Mouse (Mus musculus) cerebellum, adult (tissue): ENCODE measurements around the gene Tapbpl.
"Not testable (repeated sequence)": the region's sequence is repeated elsewhere in the genome, so short reads cannot be mapped to it uniquely, and the experiment has no call there.

Experiments
- ATAC-seq: cut with Nextera tagmentation; 2 replicates; pipeline ENCODE4 v1.9.2; 2017; ENCODE audit warnings: mild to moderate bottlenecking, moderate library complexity, mixed read lengths; ENCODE audit not compliant: insufficient number of reproducible peaks, low FRiP score, low TSS enrichment

Gene Tapbpl

GRCm38 (mm10) chr6:125231117-125232044 lies at the start of gene Tapbpl:
Gene Tapbpl (minus strand): TSS chr6:125231860.
- ATAC-seq = peak; percentile 65

- ATAC-seq = no peak
These were observed 48.1 kb upstream of the Tapbpl start for GRCm38 (mm10) chr6:125279729-125280128.

GRCm38 (mm10) chr6:125274841-125275563 lies 43.3 kb upstream of the Tapbpl start:
- ATAC-seq = no peak

- no peak for ATAC-seq
These were observed 40.6 kb upstream of the Tapbpl start for GRCm38 (mm10) chr6:125272228-125272785.

- ATAC-seq = peak; percentile 97
These were observed 40.0 kb upstream of the Tapbpl start for GRCm38 (mm10) chr6:125271455-125272227.

- ATAC-seq = no peak
These were observed 37.1 kb upstream of the Tapbpl start for GRCm38 (mm10) chr6:125268799-125269198.

GRCm38 (mm10) chr6:125267469-125267868 lies 35.8 kb upstream of the Tapbpl start:
- ATAC-seq = no peak

GRCm38 (mm10) chr6:125266600-125266999 lies 34.9 kb upstream of the Tapbpl start:
- not testable (repeated sequence) for ATAC-seq

- ATAC-seq = no peak
These were observed 34.4 kb upstream of the Tapbpl start for GRCm38 (mm10) chr6:125266091-125266490.

GRCm38 (mm10) chr6:125265239-125265638 lies 33.6 kb upstream of the Tapbpl start:
- ATAC-seq = no peak

GRCm38 (mm10) chr6:125264219-125264618 lies 32.6 kb upstream of the Tapbpl start:
- no peak for ATAC-seq

GRCm38 (mm10) chr6:125260006-125260555 lies 28.4 kb upstream of the Tapbpl start:
- ATAC-seq = no peak

- no peak for ATAC-seq
These were observed 24.7 kb upstream of the Tapbpl start for GRCm38 (mm10) chr6:125256222-125256966.

- no peak for ATAC-seq
These were observed 23.9 kb upstream of the Tapbpl start for GRCm38 (mm10) chr6:125255516-125256044.

GRCm38 (mm10) chr6:125253863-125254715 lies 22.4 kb upstream of the Tapbpl start:
- no peak for ATAC-seq

GRCm38 (mm10) chr6:125252711-125253110 lies 21.1 kb upstream of the Tapbpl start:
- ATAC-seq = no peak

GRCm38 (mm10) chr6:125252285-125252684 lies 20.6 kb upstream of the Tapbpl start:
- ATAC-seq = no peak

GRCm38 (mm10) chr6:125244551-125244950 lies 12.9 kb upstream of the Tapbpl start:
- ATAC-seq = no peak
